Mouse (Mus musculus) monocyte, adult 2 months (primary cell): ENCODE measurements at regions not wholly inside any gene's neighbourhood (a gene's known extent, or its start where the extent isn't known, plus 50 kb on each side); places are given as distances from the start of the nearest gene placed in this dataset.

ENCODE experiments used
- DNase-seq, 2 experiments: peaks; one replicate each; pipeline ENCODE4 v3.0.0; 2022; ENCODE audit warnings: low spot score in 2 of 2, low read depth in 1 of 2

GRCm38 (mm10) chr2:27590511-27590910, 75.6 kb downstream of the Wdr5 start:
- DNase-seq: no peak

GRCm38 (mm10) chr2:27591668-27592067, 76.7 kb downstream of the Wdr5 start:
- no peak for DNase-seq

DNA sequence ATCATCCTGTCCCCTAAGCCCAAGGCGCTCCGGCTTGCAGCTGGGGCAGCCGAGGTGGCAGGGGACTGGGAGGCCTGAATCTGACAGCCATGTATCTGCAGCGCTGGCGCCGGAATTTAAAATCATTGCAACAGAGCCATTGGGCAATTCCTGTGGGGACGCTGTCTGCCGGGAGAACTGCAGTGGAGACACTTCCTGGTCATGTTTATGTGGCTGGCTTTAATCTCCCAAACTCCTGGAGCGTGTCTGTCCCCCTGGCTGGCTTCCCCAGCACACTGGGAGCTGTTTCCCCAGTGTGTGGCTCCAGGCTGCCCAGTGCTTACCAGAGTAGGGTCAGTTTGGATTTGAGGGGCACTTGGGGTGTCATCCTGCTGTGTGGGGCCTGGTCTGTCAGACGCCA, 78.4 kb downstream of the Wdr5 start:
- DNase-seq: peak; percentile 34 to 61

GRCm38 (mm10) chr2:27595251-27595650, 80.3 kb downstream of the Wdr5 start:
- no peak for DNase-seq

DNA sequence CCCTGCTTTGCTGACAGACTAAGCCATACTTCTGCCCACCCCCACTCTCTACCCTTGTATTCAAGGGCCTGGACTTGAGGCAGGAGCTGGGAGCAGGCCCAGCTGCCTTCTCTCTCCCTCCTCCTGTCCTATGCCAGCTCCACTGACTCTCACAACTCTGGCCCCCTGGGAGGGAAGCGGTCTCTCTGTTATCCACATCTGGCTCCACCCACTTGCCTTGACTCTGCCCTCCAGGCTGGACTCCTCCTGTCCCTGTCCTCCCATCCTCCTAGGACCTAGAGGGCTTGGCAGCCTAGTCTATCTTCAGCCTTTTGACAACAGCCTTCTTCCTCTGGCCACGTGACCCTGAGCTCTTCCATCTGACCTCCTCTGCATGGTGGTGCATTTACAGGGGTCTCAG, 80.0 kb upstream of the Rxra start:
- no peak for DNase-seq

- no peak for DNase-seq
Observed at GRCm38 (mm10) chr2:27596966-27597365, 79.3 kb upstream of the Rxra start.

DNA sequence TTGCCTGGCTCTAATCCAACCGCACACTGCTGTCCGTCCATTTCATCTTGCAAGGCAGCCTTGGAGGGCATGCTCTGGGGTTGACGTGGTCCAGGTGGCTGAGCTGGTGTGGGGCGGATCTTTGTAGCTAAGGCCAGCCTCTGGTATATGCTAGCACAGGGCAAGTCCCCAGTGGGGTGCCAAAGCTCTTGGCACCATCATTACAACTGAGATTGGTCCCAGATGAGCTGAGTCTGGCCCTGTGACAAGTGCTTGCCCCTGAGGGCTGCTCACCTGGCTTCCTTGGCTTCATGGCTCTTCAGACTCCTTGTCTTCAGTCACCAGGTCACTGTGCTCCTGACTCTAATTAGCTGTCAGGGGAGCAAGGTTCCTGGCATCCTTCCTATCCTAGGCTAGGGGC, 78.3 kb upstream of the Rxra start:
- no peak for DNase-seq

GRCm38 (mm10) chr2:27599061-27599768, 77.0 kb upstream of the Rxra start:
- no peak for DNase-seq

- no peak for DNase-seq
Observed at GRCm38 (mm10) chr2:27599769-27600167, 76.5 kb upstream of the Rxra start.

- DNase-seq: no peak
Observed at GRCm38 (mm10) chr2:27603333-27603732, 72.9 kb upstream of the Rxra start.

DNA sequence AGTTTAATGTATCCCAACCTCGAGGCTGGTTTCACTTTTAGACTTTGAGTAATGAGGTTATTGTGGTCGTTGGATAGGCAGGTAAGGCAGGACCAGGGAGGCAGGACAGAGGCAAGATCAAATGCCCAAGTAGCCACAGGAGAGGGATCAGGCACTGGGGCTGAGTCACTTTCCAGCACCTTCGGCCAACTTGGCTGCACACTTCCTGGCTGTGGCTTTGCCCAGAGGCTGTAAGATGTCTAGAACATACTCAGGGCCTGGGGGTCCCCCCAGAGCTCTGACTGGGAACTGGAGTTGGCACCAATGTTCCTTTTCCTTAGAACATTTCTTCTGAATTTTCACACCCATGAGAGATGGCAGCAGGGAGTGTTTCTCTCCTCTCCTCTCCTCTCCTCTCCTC, 71.7 kb upstream of the Rxra start:
- DNase-seq: no peak

- DNase-seq: no peak
Observed at GRCm38 (mm10) chr2:27606816-27607215, 69.4 kb upstream of the Rxra start.

- no peak for DNase-seq
Observed at GRCm38 (mm10) chr2:27621741-27622140, 54.5 kb upstream of the Rxra start.

DNA sequence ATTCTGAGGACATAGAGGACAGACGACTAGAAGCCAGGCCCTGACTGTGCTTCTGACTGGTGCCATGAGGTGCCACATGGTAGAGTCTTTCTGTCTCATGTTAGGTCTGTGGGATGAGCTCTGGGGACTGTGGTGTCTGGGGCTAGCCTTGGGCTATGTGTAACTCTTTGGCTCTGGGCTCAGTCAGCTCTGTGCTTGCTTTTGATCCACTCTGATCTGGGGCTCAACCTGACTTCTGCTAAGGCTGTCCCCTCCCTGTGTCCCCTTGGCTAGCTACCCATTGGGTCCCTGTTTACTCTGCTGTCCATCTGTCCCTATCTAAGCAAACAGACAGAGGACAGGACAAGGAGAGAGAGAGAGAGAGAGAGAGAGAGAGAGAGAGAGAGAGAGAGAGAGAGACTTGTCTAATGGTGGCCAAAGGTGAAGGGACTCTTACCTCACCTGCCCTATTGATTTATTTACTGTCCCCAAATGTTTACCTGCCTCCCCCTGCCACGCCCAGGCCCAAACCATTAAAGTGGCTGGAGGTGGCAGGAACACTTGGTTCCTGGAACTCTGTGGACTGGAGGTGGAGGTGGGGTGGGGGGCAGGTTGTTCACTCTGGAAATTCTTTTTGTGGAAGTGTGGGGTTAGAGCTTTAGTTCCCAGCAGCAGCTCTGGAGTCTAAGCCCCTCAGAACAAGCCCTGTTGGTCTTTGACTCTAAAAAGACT, 51.4 kb upstream of the Rxra start:
- no peak for DNase-seq
